Mouse (Mus musculus) lung, embryonic 16.5 days (tissue): Measurements from ENCODE around the gene Invs. TPM values are rescaled to one million over a fixed set of nuclear protein-coding genes. Genes with fewer than 3 reads are reported as not detected.
"Not testable (repeated sequence)": the region's sequence is repeated elsewhere in the genome, so short reads cannot be mapped to it uniquely, and the experiment has no call there.

ENCODE experiments used
- ATAC-seq: fragments of 200-750 bp; cut with Nextera tagmentation; 2 replicates; pipeline ENCODE4 v1.8.0; 2017; ENCODE audit warnings: low read depth, mild to moderate bottlenecking, moderate library complexity
- H3K27ac ChIP-seq: fragments of 300-500 bp; sonication (generic); 2 replicates; pipeline ENCODE4 v1.5.1; 2014; ENCODE audit warnings: mild to moderate bottlenecking, control low read depth, low read length
- H3K27me3 ChIP-seq: fragments of 300-500 bp; sonication (generic); 2 replicates; pipeline ENCODE4 v1.6.1; 2014; ENCODE audit warnings: low read depth, low read length, mixed read lengths; ENCODE audit not compliant: control insufficient read depth, insufficient read depth
- H3K36me3 ChIP-seq: fragments of 300-500 bp; sonication (generic); 2 replicates; pipeline ENCODE4 v1.6.1; 2014; ENCODE audit warnings: low read length; ENCODE audit not compliant: control insufficient read depth, insufficient read depth
- H3K4me1 ChIP-seq: fragments of 300-500 bp; sonication (generic); replicated peaks from 2 replicates; pipeline ENCODE4 v1.6.1; 2014; ENCODE audit warnings: low read length, mixed read lengths; ENCODE audit not compliant: control insufficient read depth, insufficient read depth
- H3K4me2 ChIP-seq: fragments of 300-500 bp; sonication (generic); 2 replicates; pipeline ENCODE4 v1.6.1; 2014; ENCODE audit warnings: low read depth, low read length, control low read depth
- H3K4me3 ChIP-seq: fragments of 300-500 bp; sonication (generic); 2 replicates; pipeline ENCODE4 v1.5.1; 2014; ENCODE audit warnings: mild to moderate bottlenecking, low read length, control low read depth
- H3K9ac ChIP-seq: fragments of 300-500 bp; sonication (generic); 2 replicates; pipeline ENCODE4 v1.6.1; 2014; ENCODE audit warnings: low read length, control low read depth
- H3K9me3 ChIP-seq: fragments of 300-500 bp; sonication (generic); 2 replicates; pipeline ENCODE4 v1.6.1; 2016; ENCODE audit warnings: low read length; ENCODE audit not compliant: control insufficient read depth
- WGBS: fragments of 180-500 bp; shearing (Covaris S2); extraction: QIAGEN DNeasy Blood & Tissue Kit; methylation state at CpG from one replicate; pipeline ENCODE4 v1.1.7; 2014; 5-methylcytosine and 5-hydroxymethylcytosine counted together
- polyA plus RNA-seq: library from polyadenylated mRNA; unstranded; fragments of >200 nt; fragmentation: Nextera tagmentation; extraction: Ambion mirVana; gene quantifications from 2 replicates; pipeline ENCODE4 v1.2.1, GENCODE M21; 2015

Invs gene
- polyA plus RNA-seq, 1 experiment from 2014 or later, result 10.0 TPM

- no peaks in the 10 kb centered on the region for H3K36me3 ChIP-seq
- no peak overlapping the region for H3K9ac ChIP-seq
- H3K4me2 ChIP-seq, result no peak overlapping the region
- ATAC-seq, result no peak
- H3K4me3 ChIP-seq, result no peak overlapping the region
- no peak overlapping the region for H3K27ac ChIP-seq
- H3K27me3 ChIP-seq, result no peaks in the 10 kb centered on the region
- no peaks in the 10 kb centered on the region for H3K4me1 ChIP-seq
- peaks cover 2% of the 10 kb centered on the region; the same call in 1 of the 2 replicates for H3K9me3 ChIP-seq
- WGBS, result 50% methylated on average over 3 of the region's 3 CpGs
Measured at GRCm38 (mm10) chr4:48362367-48362766, 82.8 kb downstream of the Invs start.

DNA sequence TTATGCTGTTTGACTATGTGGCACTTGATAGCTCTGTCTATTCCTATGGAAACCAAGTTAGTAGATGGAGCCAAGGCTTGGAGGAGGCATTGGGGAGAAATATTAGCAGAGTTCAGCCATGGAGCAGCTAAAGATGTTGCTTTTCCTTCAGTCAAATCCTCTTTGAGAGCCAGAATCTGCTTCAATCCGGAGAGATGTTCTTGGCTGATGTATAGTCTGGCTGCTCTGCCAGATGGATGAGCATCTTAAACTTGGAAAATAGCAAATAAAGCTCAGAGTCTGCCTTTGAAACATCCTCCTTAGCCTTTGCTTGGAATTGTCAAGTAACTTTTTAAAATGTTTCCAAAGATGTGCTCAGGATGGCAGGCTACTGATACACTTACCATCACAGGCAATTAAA, 91.5 kb downstream of the Invs start:
- Histone ChIP-seq H3K9me3 (peaks cover 2% of the 10 kb centered on the region; the same call in 1 of the 2 replicates), H3K36me3 (no peaks in the 10 kb centered on the region), H3K9ac (no peak overlapping the region), H3K4me3 (no peak overlapping the region), H3K4me2 (no peak overlapping the region), H3K27ac (no peak overlapping the region), H3K4me1 (no peaks in the 10 kb centered on the region), H3K27me3 (no peaks in the 10 kb centered on the region)
- ATAC-seq, result no peak
- 67% methylated on average over 1 of the region's 1 CpGs for WGBS

GRCm38 (mm10) chr4:48380940-48381339, 101.4 kb downstream of the Invs start:
- no peak for ATAC-seq
- H3K36me3 ChIP-seq, result no peaks in the 10 kb centered on the region
- no peaks in the 10 kb centered on the region for H3K27me3 ChIP-seq
- 3% methylated on average over 2 of the region's 2 CpGs for WGBS
- no peak overlapping the region for H3K9ac ChIP-seq
- H3K4me3 ChIP-seq, result no peak overlapping the region
- no peaks in the 10 kb centered on the region for H3K4me1 ChIP-seq
- no peak overlapping the region for H3K27ac ChIP-seq
- no peaks in the 10 kb centered on the region for H3K9me3 ChIP-seq
- no peak overlapping the region for H3K4me2 ChIP-seq

DNA sequence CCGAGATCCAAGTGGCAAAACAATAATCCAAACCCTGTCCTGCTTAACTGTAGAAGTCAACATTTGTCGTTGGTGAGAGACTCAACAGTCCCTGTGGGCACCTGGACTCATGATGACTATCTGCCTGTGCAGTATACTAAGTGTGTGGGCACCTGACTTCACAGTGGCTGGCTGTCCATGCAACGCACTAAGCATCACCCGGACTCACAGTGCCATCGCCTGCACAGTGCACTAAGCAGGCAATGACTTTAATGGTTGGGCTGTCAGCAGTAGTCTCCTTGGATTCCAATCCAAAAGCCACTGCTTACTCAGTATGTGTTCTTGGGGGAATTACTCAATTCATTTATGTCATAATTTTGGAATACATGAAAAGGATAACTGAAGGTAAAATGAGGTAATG, 102.9 kb downstream of the Invs start:
- Histone ChIP-seq H3K27ac (no peak overlapping the region), H3K4me2 (no peak overlapping the region), H3K27me3 (no peaks in the 10 kb centered on the region), H3K4me3 (no peak overlapping the region), H3K9ac (no peak overlapping the region), H3K9me3 (no peaks in the 10 kb centered on the region), H3K4me1 (no peaks in the 10 kb centered on the region), H3K36me3 (no peaks in the 10 kb centered on the region)
- WGBS, result 80% methylated on average over 5 of the region's 5 CpGs
- no peak for ATAC-seq

- no peak overlapping the region for H3K4me3 ChIP-seq
- H3K27me3 ChIP-seq, result no peaks in the 10 kb centered on the region
- 91% methylated on average over 3 of the region's 3 CpGs for WGBS
- no peak overlapping the region for H3K27ac ChIP-seq
- H3K9ac ChIP-seq, result no peak overlapping the region
- no peaks in the 10 kb centered on the region; the same call in 1 of the 2 replicates for H3K36me3 ChIP-seq
- no peak for ATAC-seq
- no peaks in the 10 kb centered on the region for H3K9me3 ChIP-seq
- no peak overlapping the region for H3K4me2 ChIP-seq
- H3K4me1 ChIP-seq, result no peaks in the 10 kb centered on the region
Measured at GRCm38 (mm10) chr4:48396949-48397348, 117.4 kb downstream of the Invs start.

GRCm38 (mm10) chr4:48403066-48403640, 123.6 kb downstream of the Invs start:
- Histone ChIP-seq H3K4me2 (no peak overlapping the region), H3K27ac (no peak overlapping the region), H3K9ac (no peak overlapping the region), H3K36me3 (no peaks in the 10 kb centered on the region), H3K4me1 (no peaks in the 10 kb centered on the region), H3K4me3 (no peak overlapping the region), H3K9me3 (no peaks in the 10 kb centered on the region), H3K27me3 (no peaks in the 10 kb centered on the region)
- WGBS, result 70% methylated on average over 16 of the region's 16 CpGs
- no peak for ATAC-seq

GRCm38 (mm10) chr4:48405724-48406491, 126.3 kb downstream of the Invs start:
- not testable (repeated sequence) for H3K9ac ChIP-seq, H3K4me2 ChIP-seq, H3K36me3 ChIP-seq, ATAC-seq, H3K27ac ChIP-seq, H3K4me3 ChIP-seq, H3K27me3 ChIP-seq, H3K9me3 ChIP-seq, H3K4me1 ChIP-seq
- WGBS, result 85% methylated on average over 9 of the region's 10 CpGs

GRCm38 (mm10) chr4:48407350-48408039, 127.9 kb downstream of the Invs start:
- Histone ChIP-seq H3K4me1 (no peaks in the 10 kb centered on the region), H3K27ac (no peak overlapping the region), H3K9me3 (no peaks in the 10 kb centered on the region), H3K4me3 (0 out of 2 replicates have a peak overlapping the region, but pooled peaks have one; percentile 11), H3K4me2 (peak overlapping the region; percentile 34), H3K27me3 (no peaks in the 10 kb centered on the region), H3K36me3 (no peaks in the 10 kb centered on the region), H3K9ac (no peak overlapping the region)
- ATAC-seq, result 0 out of 2 replicates have a peak, but pooled peaks have one; percentile 43
- 38% methylated on average over 18 of the region's 18 CpGs for WGBS

GRCm38 (mm10) chr4:48413473-48413872, 133.9 kb downstream of the Invs start:
- H3K27me3 ChIP-seq, result no peaks in the 10 kb centered on the region
- H3K4me3 ChIP-seq, result no peak overlapping the region
- H3K27ac ChIP-seq, result no peak overlapping the region
- no peak overlapping the region for H3K4me2 ChIP-seq
- no peaks in the 10 kb centered on the region for H3K4me1 ChIP-seq
- H3K36me3 ChIP-seq, result no peaks in the 10 kb centered on the region
- no peak overlapping the region for H3K9ac ChIP-seq
- 81% methylated on average over 8 of the region's 8 CpGs for WGBS
- no peak for ATAC-seq
- H3K9me3 ChIP-seq, result no peaks in the 10 kb centered on the region
